In the genomic region with DNA sequence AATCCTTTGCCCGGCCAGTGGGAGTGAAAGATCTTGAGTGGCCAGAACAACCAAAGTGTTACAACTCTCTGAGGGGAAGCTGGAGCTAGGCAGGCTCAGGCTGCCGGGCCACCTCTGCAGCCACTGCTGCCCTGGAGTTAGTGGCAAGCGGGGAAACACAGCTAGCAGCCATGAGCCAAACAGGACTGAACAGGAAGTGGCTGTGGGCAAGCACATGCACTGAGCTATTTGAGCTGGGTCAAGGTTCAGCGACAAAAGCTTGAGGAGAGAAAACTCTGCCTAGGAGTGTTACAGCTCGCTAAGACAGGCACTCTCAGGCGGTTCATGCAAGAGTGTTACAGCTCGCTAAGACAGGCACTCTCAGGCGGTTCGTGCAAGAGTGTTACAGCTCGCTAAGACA, we compare ENCODE assay signal across 8 mouse cellular contexts. TPM values are rescaled to one million over a fixed set of nuclear protein-coding genes. Genes with fewer than 3 reads are reported as not detected.
DNase-seq lines count a peak whose midpoint lies in the region; ATAC-seq lines count a peak whose summit lies in the region.

No protein-coding gene starts in this region.

- ATAC-seq in heart, embryonic 14.5 days (ENCODE audit: insufficient number of reproducible peaks, insufficient read depth, low FRiP score, low read depth), result no peak
- no peak for ATAC-seq in liver, embryonic 12.5 days
- ATAC-seq in forebrain, embryonic 12.5 days (ENCODE audit: low FRiP score), result no peak

- peaks cover 7% of the 10 kb centered on the region for H3K36me3 ChIP-seq in heart, embryonic 14.5 days (ENCODE audit: control insufficient read depth, insufficient read depth, low read length)
- peaks cover 14% of the 10 kb centered on the region for H3K36me3 ChIP-seq in liver, embryonic 12.5 days
- H3K36me3 ChIP-seq in forebrain, embryonic 12.5 days (replicated peaks), result peaks cover 7% of the 10 kb centered on the region

- no peaks in the 10 kb centered on the region for H3K9me3 ChIP-seq in heart, embryonic 14.5 days (ENCODE audit: control insufficient read depth, low read length)
- H3K9me3 ChIP-seq in liver, embryonic 12.5 days (replicated peaks), result no peaks in the 10 kb centered on the region
- H3K9me3 ChIP-seq in forebrain, embryonic 12.5 days, result no peaks in the 10 kb centered on the region

- H3K27ac ChIP-seq in heart, embryonic 14.5 days (replicated peaks in 1 of 2; ENCODE audit: control insufficient read depth in 1 of 2, insufficient read depth in 1 of 2, low read depth in 2 of 2, low read length in 2 of 2), result 0 out of 4 replicates have a peak overlapping the region, but pooled peaks of 1 of the 2 experiments have one; percentile 14
- H3K27ac ChIP-seq in liver, embryonic 12.5 days, result no peak overlapping the region
- H3K27ac ChIP-seq in forebrain, embryonic 12.5 days, result no peak overlapping the region

- peak; percentile 44 for DNase-seq in urinary bladder, adult 2 months (ENCODE audit: low spot score)
- DNase-seq in urinary bladder, postnatal 25 days (ENCODE audit: low spot score), result no peak
- peak; percentile 15 to 39 for DNase-seq in thymus, adult 18-20 months
- DNase-seq in left cerebral cortex, postnatal 14 days (ENCODE audit: low spot score in 2 of 2), result no peak
- DNase-seq in right cerebral cortex, postnatal 10 days (ENCODE audit: low spot score in 2 of 2), result no peak

- peak overlapping the region; percentile 24; the same call in 1 of the 2 replicates for H3K4me2 ChIP-seq in heart, embryonic 14.5 days (ENCODE audit: low read length)
- H3K4me2 ChIP-seq in liver, embryonic 12.5 days, result peak overlapping the region; percentile 18; the same call in 1 of the 2 replicates
- no peak overlapping the region for H3K4me2 ChIP-seq in forebrain, embryonic 12.5 days

- intact Hi-C loops in left cerebral cortex, postnatal 14 days (cut with DNase I), result no loop called here

- peaks cover 9 to 45% of the 10 kb centered on the region in 2 experiments for H3K4me1 ChIP-seq in heart, embryonic 14.5 days (ENCODE audit: control insufficient read depth in 2 of 2, insufficient read depth in 2 of 2, low read length in 2 of 2)
- peaks cover 84% of the 10 kb centered on the region for H3K4me1 ChIP-seq in liver, embryonic 12.5 days
- peaks cover 19% of the 10 kb centered on the region for H3K4me1 ChIP-seq in forebrain, embryonic 12.5 days

- H3K4me3 ChIP-seq in heart, embryonic 14.5 days (ENCODE audit: control insufficient read depth in 1 of 2, insufficient read depth in 1 of 2, low read depth in 1 of 2, low read length in 2 of 2), result no peak overlapping the region
- H3K4me3 ChIP-seq in liver, embryonic 12.5 days, result no peak overlapping the region
- H3K4me3 ChIP-seq in forebrain, embryonic 12.5 days (replicated peaks), result no peak overlapping the region

- H3K27me3 ChIP-seq in heart, embryonic 14.5 days (ENCODE audit: control insufficient read depth, insufficient read depth, low read length), result no peaks in the 10 kb centered on the region
- no peaks in the 10 kb centered on the region for H3K27me3 ChIP-seq in liver, embryonic 12.5 days (replicated peaks)
- H3K27me3 ChIP-seq in forebrain, embryonic 12.5 days, result no peaks in the 10 kb centered on the region

- H3K9ac ChIP-seq in heart, embryonic 14.5 days (ENCODE audit: low read length), result no peak overlapping the region
- H3K9ac ChIP-seq in liver, embryonic 12.5 days, result no peak overlapping the region
- no peak overlapping the region for H3K9ac ChIP-seq in forebrain, embryonic 12.5 days

- WGBS in heart, embryonic 14.5 days, result 63% methylated on average over 10 of the region's 10 CpGs
- 32% methylated on average over 10 of the region's 10 CpGs for WGBS in liver, embryonic 12.5 days (ENCODE audit: insufficient replicate concordance)
- 83% methylated on average over 10 of the region's 10 CpGs for WGBS in forebrain, embryonic 12.5 days

RNA-seq across cellular contexts. Expression of a gene that starts 12.2 kb away (rescaled TPM):
- polyA plus RNA-seq in urinary bladder, adult 2 months (2012; rRNA removed), result 134 and 158 TPM in 2 replicates
- polyA plus RNA-seq in heart, embryonic 14.5 days (2014; fragmentation: Nextera tagmentation; extraction: Ambion mirVana), result 211 and 212 TPM in 2 replicates
- 154 and 161 TPM in 2 replicates for polyA plus RNA-seq in liver, embryonic 12.5 days (2016; fragmentation: Nextera tagmentation; extraction: Ambion mirVana)
- total RNA-seq in left cerebral cortex, postnatal 14 days (2021), result 100 to 1,000 TPM; 510 to 522 TPM
- polyA plus RNA-seq in forebrain, embryonic 12.5 days (2016; fragmentation: Nextera tagmentation; extraction: Ambion mirVana), result 339 and 340 TPM in 2 replicates

RNA-seq across cellular contexts. Expression of a gene that starts 18.3 kb away (rescaled TPM):
- polyA plus RNA-seq in urinary bladder, adult 2 months (2012; rRNA removed), result 0.95 and 1.6 TPM in 2 replicates
- polyA plus RNA-seq in heart, embryonic 14.5 days (2014; fragmentation: Nextera tagmentation; extraction: Ambion mirVana), result 0.81 and 1.2 TPM in 2 replicates
- 0.17 and 0.31 TPM in 2 replicates for polyA plus RNA-seq in liver, embryonic 12.5 days (2016; fragmentation: Nextera tagmentation; extraction: Ambion mirVana)
- total RNA-seq in left cerebral cortex, postnatal 14 days (2021), result 1 to 10 TPM in 1 of 2 experiments, under 1 TPM in 1; 0.72 to 1.0 TPM
- 1.2 and 1.8 TPM in 2 replicates for polyA plus RNA-seq in forebrain, embryonic 12.5 days (2016; fragmentation: Nextera tagmentation; extraction: Ambion mirVana)

Comparison
In these comparisons a context has a peak if more than half of its experiments do, and no peak if none do; other contexts are left out.
1. DNase-seq: peak in urinary bladder, adult 2 months (single experiment) and thymus, adult 18-20 months (2 of 2); none in urinary bladder, postnatal 25 days (single experiment), left cerebral cortex, postnatal 14 days (0 of 2) and right cerebral cortex, postnatal 10 days (0 of 2).